Mouse (Mus musculus): ENCODE measurements around the gene Cryaa. TPM values are rescaled to one million over a fixed set of nuclear protein-coding genes. Genes with fewer than 3 reads are reported as not detected.

Gene Cryaa
- total RNA-seq (2021), result under 1 TPM in 1 of 2 experiments, not detected in 1; 0.30 TPM
- long read RNA-seq, experiment 1, result 0 reads
- long read RNA-seq, experiment 2, partial matches to known transcripts, result 0 of 1 reads
- long read RNA-seq, experiment 2, other reads (novel, unspliced or antisense), result 0 of 1 reads

- DNase-seq (ENCODE audit: low spot score in 2 of 2), result no peak
Measured at GRCm38 (mm10) chr17:31677507-31677906, at the start of gene Cryaa. Gene Cryaa, plus strand, starts transcription at chr17:31677807.

GRCm38 (mm10) chr17:31627961-31628360 lies 49.6 kb upstream of the Cryaa start:
- DNase-seq (ENCODE audit: low spot score in 2 of 2), result no peak

DNA sequence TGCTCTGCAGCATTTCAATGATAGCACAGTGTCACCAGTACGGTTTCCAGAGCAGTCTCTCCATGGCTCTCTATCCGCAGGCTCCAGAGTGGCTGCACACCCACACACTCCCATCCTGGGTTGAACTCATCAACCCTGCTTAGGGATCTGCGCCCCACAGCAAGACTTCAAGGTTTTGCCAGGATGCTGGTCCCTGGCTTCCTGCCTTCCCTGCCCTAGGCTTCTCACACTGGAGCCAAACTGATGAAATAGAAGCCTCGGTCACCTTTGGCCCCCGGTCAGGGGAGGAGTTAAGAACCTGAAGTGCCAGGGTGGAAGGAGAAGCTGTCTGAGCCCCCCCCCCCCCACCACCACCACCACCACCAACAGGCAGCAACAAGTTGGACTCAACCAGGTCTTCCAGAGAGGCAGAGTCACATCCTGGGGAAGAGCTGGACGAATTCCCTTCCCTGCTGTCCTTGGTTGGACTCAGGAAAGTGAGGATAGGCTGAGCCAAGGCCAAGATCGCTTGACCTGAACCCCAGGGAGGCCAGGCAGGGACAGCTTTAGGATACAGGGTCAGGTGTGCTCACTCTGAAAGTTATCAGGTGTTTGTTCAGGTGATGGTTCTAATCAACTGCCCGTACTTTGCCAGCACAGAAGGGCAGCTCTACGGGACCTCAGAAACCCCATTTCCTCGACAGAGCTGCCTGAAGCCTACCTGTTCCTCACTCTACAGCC lies 46.4 kb upstream of the Cryaa start:
- no peak for DNase-seq (ENCODE audit: low spot score in 2 of 2)

DNA sequence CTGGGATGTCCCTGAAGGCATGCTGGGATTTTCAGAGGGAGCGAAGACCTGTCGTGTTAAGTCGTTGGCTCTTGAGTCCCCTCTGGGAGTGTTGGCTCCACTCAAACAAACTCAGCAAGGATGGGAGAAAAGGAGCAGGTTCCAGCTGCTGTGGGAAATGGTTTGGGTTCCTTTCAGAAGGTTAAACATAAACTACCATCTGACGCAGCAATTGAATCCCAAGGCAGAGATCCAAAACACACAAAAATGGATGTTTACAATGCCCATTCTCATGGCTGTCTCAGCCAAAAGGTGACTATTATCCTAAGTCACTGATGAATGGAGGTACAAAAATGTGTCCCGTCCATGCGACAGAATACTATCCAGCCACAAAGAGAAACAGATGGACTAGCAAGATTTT lies 44.6 kb upstream of the Cryaa start:
- no peak for DNase-seq (ENCODE audit: low spot score in 2 of 2)

- DNase-seq (ENCODE audit: low spot score in 2 of 2), result no peak
Measured at GRCm38 (mm10) chr17:31634896-31635295, 42.7 kb upstream of the Cryaa start.

GRCm38 (mm10) chr17:31635781-31636180 lies 41.8 kb upstream of the Cryaa start:
- DNase-seq (ENCODE audit: low spot score in 2 of 2), result no peak

- no peak for DNase-seq (ENCODE audit: low spot score in 2 of 2)
Measured at GRCm38 (mm10) chr17:31636277-31636941, 41.2 kb upstream of the Cryaa start.

DNA sequence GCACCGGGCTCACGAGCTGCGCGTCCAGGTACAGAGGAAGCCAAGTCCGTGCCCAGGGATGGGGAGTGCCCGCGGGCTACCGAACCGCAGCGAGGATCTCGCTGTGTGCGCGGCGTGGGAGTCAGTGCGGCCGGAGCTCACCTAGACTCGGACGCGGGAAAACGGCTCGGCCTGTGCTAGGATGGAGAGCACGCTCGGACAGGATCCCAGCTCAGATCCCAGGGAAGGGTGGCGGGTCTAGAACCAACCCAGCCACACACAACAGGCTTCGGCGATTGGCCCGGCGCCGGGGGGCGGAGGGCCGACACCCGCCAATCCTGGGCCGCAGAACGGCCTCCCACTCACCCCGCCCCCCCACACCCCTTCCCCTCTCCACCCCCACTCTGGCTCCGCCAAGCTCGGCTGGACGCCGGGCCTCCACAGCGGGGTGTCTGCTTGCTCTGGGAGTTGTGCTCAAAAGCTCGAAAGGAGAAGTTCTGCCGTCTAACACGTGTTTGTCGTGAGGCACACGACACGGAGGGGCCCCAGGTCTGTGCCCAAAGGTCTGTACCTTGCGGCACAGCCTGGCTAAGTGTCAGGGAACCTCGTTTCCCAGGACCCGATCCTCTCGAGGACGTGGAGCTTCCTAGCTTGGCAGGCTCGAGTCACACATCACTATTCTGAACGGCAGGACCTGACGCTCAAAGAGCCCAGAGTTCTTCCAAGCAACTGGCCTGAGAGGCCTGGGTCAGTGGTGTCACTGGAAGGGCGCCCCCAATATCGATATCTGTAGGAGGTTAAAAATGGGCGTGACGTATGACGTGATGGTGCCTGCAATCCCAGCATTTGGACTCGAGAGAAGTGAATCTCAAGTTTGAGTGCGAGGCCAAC lies 40.4 kb upstream of the Cryaa start, which contains the start of gene Cbs:
Gene Cbs, minus strand, starts transcription at position 297 of the 870 bp plus-strand sequence.
- peak; percentile 49 to 64 for DNase-seq (ENCODE audit: low spot score in 2 of 2)

DNA sequence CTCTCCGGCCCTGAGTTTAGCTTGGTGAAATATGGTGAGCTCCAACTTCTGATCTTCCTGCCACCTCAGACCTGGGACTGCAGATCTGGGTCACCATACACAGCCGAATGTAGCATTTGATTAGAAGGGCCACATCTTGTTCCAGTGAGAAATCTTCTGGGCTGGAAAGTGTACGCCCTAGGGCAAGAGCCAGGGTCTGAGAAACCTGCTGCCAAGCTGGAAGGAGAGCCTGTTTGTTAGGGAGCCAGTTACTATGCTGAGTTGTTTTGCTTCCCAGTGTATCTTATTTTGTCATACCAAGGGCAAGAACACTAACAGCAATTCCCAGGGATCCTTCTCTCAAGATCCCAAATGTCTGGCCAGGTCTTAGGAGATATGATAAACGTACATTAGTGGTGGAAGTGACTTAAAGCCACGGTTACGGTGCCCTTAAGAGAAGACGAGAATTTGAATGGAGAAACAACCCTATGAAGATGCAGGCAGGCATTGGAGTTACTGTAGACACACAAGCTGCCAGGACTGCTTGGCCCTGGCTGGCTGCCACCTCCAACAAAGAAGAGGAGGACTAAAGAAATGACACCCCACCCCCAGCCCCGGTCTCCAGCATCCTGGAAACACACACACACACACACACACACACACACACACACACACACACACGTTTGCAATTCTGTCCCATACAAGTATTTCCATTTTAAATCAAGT lies 39.6 kb upstream of the Cryaa start:
- DNase-seq (ENCODE audit: low spot score in 2 of 2), result peak; percentile 41 to 67

DNA sequence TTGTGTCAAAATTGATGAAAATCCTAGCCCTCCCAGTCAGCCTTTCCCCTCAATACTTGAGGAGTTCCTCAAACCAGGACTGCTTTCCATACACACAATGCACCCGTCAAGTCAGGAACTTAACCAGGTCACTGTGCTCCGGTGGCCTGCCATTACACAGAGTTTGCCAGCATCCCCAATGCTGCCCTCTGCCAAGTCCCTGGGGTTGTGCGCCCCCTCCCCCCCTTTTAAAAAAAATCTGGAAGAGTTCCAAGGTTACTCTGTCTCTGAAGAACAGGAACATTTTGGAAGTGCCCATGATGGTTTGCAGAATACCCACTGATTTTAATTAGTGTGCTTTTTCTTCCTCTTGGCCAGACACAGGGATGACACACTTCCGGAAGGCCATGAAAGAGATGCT lies 38.0 kb upstream of the Cryaa start:
- DNase-seq (ENCODE audit: low spot score in 2 of 2), result no peak

GRCm38 (mm10) chr17:31642331-31642730 lies 35.3 kb upstream of the Cryaa start:
- no peak for DNase-seq (ENCODE audit: low spot score in 2 of 2)

DNA sequence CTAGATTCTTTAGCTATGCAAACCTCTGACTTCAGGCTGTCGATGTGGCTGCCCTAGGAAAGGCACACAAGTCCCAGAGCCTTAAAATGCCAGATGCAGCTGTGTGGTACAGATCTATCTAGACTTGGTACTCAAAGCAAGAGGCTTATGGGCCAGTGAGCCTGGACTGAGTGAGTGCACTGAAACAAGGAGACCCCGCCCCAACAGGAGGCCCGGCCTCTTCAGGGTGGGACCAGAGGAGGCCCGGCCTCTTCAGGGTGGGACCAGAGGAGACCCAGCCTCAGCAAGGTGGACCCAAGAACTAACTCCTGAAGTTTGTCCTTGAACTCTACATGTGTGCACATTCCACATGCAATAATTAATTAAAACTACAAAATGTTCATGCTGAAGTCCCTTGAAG lies 34.7 kb upstream of the Cryaa start:
- DNase-seq (ENCODE audit: low spot score in 2 of 2), result no peak

DNA sequence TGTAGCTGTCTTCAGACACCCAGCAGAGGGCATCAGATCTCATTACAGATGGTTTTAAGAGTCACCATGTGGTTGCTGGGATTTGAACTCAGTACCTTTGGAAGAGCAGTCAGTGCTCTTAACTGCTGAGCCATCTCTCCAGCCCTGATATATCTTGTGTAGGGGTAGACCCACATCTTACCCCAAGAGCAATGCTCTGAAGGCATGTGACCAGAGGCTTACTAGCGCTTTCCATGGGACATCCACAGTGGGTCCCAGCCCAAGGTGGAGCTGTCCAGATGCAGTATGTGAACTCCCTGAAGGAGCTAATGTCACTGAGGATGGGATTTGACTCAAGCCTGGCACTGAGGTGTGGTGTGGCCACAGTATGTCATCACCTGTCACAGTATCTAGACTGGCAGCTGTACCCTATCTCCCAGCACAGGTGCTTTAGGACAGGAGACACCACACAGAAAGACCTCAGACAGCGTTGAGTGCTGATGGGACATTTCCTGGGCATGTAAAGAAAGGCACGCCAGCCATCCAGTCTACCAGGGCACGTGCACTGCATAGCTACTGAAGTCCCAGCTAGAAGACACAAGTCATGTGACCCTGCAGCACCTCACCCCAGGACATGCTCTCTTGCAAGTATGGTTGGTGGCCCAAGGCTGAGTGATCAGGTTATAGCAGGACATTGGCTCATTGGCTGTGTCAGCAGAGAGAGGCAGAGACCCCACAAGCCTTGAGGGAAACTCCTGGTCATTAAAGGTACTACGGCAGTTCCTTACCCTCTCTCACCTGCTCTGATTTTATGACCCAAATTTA lies 31.2 kb upstream of the Cryaa start:
- no peak for DNase-seq (ENCODE audit: low spot score in 2 of 2)

GRCm38 (mm10) chr17:31652152-31652551 lies 25.5 kb upstream of the Cryaa start:
- DNase-seq (ENCODE audit: low spot score in 2 of 2), result no peak

- no peak for DNase-seq (ENCODE audit: low spot score in 2 of 2)
Measured at GRCm38 (mm10) chr17:31653277-31653676, 24.3 kb upstream of the Cryaa start.

- DNase-seq (ENCODE audit: low spot score in 2 of 2), result no peak
Measured at GRCm38 (mm10) chr17:31655366-31655765, 22.2 kb upstream of the Cryaa start.

DNA sequence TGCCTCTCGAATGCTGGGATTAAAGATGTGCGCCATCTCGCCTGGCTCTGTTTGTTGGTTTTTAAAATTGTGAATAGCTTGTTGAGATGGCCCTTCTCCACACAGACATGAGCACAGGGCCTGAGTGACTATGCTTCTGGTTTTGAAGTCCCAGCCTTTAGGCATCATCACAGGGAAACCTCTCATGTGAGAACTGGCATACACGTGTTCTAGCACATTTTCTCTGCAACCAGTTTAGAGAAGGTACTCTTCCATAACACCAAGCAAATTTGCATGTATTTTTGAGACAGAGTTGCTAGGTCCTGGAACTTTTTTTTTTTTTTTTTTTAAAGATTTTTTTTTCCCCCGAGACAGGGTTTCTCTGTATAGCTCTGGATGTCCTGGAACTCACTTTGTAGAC lies 20.9 kb upstream of the Cryaa start:
- DNase-seq (ENCODE audit: low spot score in 2 of 2), result no peak

- no peak for DNase-seq (ENCODE audit: low spot score in 2 of 2)
Measured at GRCm38 (mm10) chr17:31657141-31657983, 20.2 kb upstream of the Cryaa start.

DNA sequence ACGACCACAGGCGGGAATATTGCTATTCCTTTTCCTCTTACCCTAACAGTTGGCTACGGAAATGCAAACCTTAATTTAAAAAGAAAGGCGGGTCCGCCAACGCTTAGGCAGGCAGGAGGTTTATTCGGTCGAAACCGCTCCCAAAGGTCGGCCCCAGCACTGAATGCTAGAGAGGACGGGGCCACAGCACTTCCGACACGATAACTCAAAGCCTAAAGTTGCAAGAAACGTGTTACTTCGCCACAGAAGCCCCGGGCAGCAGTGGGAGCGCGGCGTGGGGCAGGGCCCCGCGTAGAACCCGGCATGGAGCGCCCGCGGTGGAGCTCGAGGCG lies 19.5 kb upstream of the Cryaa start:
- DNase-seq (ENCODE audit: low spot score in 2 of 2), result no peak

Measured in left cerebral cortex, adult 18-20 months (tissue).